Mouse (Mus musculus) E14TG2a.4 (cell line): ENCODE data around the gene Sdhaf1.

ENCODE experiments used
- H3K27me3 ChIP-seq: 2 replicates; pipeline ENCODE4 v1.6.1; 2014; ENCODE audit warnings: low read length, control low read depth; ENCODE audit not compliant: insufficient read depth
- H3K36me3 ChIP-seq: 2 replicates; pipeline ENCODE4 v1.6.1; 2014; ENCODE audit warnings: low read length, control low read depth; ENCODE audit not compliant: insufficient read depth
- H3K4me1 ChIP-seq: replicated peaks from 2 replicates; pipeline ENCODE4 v1.6.1; 2014; ENCODE audit warnings: low read depth, low read length, control low read depth
- H3K4me3 ChIP-seq: replicated peaks from 2 replicates; pipeline ENCODE4 v1.5.1; 2014; ENCODE audit warnings: mild to moderate bottlenecking, low read length
- H3K9me3 ChIP-seq: 2 replicates; pipeline ENCODE4 v1.6.1; 2014; ENCODE audit warnings: low read length, control low read depth
- CTCF ChIP-seq: conservative IDR thresholded peaks from 2 replicates; pipeline ENCODE4 v1.5.1; 2014; ENCODE audit warnings: low read length
- NANOG ChIP-seq: IDR thresholded peaks from 2 replicates; pipeline ENCODE4 v1.6.1; 2014; ENCODE audit warnings: borderline replicate concordance, low read length, mixed read lengths
- POU5F1 ChIP-seq: IDR thresholded peaks from 2 replicates; pipeline ENCODE4 v1.6.1; 2014; ENCODE audit warnings: low read length, borderline replicate concordance

Gene Sdhaf1

GRCm38 (mm10) chr7:30323795-30324194 lies at the start of gene Sdhaf1:
Gene Sdhaf1, minus strand, starts transcription at chr7:30323895.
- Histone ChIP-seq H3K4me3 (peak within 1 kb of the TSS; percentile 94), H3K27me3 (peaks cover 4% of the 10 kb centered on the region; the same call in 1 of the 2 replicates), H3K36me3 (peaks cover 26% of the 10 kb centered on the region), H3K4me1 (peaks cover 39% of the 10 kb centered on the region), H3K9me3 (no peaks in the 10 kb centered on the region)
- TF ChIP-seq POU5F1 = no peak
- no peak for TF ChIP-seq NANOG
- TF ChIP-seq CTCF = no peak

- no peak for TF ChIP-seq CTCF
- no peak for TF ChIP-seq NANOG
- no peak for TF ChIP-seq POU5F1
- H3K36me3 ChIP-seq = no peaks in the 10 kb centered on the region
- no peaks in the 10 kb centered on the region for H3K9me3 ChIP-seq
- no peak overlapping the region for H3K4me3 ChIP-seq
- peaks cover 30% of the 10 kb centered on the region for H3K27me3 ChIP-seq
- peaks cover 55% of the 10 kb centered on the region for H3K4me1 ChIP-seq
Measured at GRCm38 (mm10) chr7:30367466-30367865, 43.8 kb upstream of the Sdhaf1 start.

- H3K4me3 ChIP-seq = peak overlapping the region; percentile 48
- no peaks in the 10 kb centered on the region for H3K9me3 ChIP-seq
- TF ChIP-seq NANOG = no peak
- no peak for TF ChIP-seq CTCF
- TF ChIP-seq POU5F1 = no peak
- peaks cover 61% of the 10 kb centered on the region for H3K4me1 ChIP-seq
- peaks cover 70% of the 10 kb centered on the region for H3K27me3 ChIP-seq
- H3K36me3 ChIP-seq = no peaks in the 10 kb centered on the region
Measured at GRCm38 (mm10) chr7:30363344-30363738, 39.6 kb upstream of the Sdhaf1 start.

- Histone ChIP-seq H3K4me3 (peak within 1 kb of the TSS; percentile 80), H3K27me3 (peaks cover 76% of the 10 kb centered on the region), H3K36me3 (no peaks in the 10 kb centered on the region), H3K9me3 (no peaks in the 10 kb centered on the region), H3K4me1 (peaks cover 56% of the 10 kb centered on the region)
- TF ChIP-seq NANOG = no peak
- TF ChIP-seq CTCF = no peak
- TF ChIP-seq POU5F1 = no peak
Measured at GRCm38 (mm10) chr7:30362652-30363343, 39.1 kb upstream of the Sdhaf1 start, which contains the start of gene Lrfn3. Gene Lrfn3, minus strand, starts transcription at chr7:30362772.

- peaks cover 58% of the 10 kb centered on the region for H3K4me1 ChIP-seq
- peaks cover 91% of the 10 kb centered on the region for H3K27me3 ChIP-seq
- no peaks in the 10 kb centered on the region for H3K9me3 ChIP-seq
- H3K4me3 ChIP-seq = peak overlapping the region; percentile 69
- TF ChIP-seq CTCF = no peak
- no peak for TF ChIP-seq POU5F1
- no peak for TF ChIP-seq NANOG
- no peaks in the 10 kb centered on the region for H3K36me3 ChIP-seq
Measured at GRCm38 (mm10) chr7:30360028-30360427, 36.3 kb upstream of the Sdhaf1 start.

- H3K27me3 ChIP-seq = peaks cover 91% of the 10 kb centered on the region
- TF ChIP-seq NANOG (no peak), POU5F1 (no peak), CTCF (no peak)
- no peaks in the 10 kb centered on the region for H3K9me3 ChIP-seq
Measured at GRCm38 (mm10) chr7:30359276-30359865, 35.7 kb upstream of the Sdhaf1 start.

GRCm38 (mm10) chr7:30358378-30359186 lies 34.9 kb upstream of the Sdhaf1 start:
- peaks cover 83% of the 10 kb centered on the region for H3K27me3 ChIP-seq
- H3K36me3 ChIP-seq = no peaks in the 10 kb centered on the region
- TF ChIP-seq CTCF (no peak), POU5F1 (no peak), NANOG (no peak)
- H3K9me3 ChIP-seq = no peaks in the 10 kb centered on the region
- H3K4me3 ChIP-seq = no peak overlapping the region
- peaks cover 52% of the 10 kb centered on the region for H3K4me1 ChIP-seq

More at GRCm38 (mm10) chr7:30359276-30359865, 35.7 kb upstream of the Sdhaf1 start:
- peaks cover 59% of the 10 kb centered on the region for H3K4me1 ChIP-seq
- peak overlapping the region; percentile 69 for H3K4me3 ChIP-seq
- no peaks in the 10 kb centered on the region for H3K36me3 ChIP-seq

GRCm38 (mm10) chr7:30354059-30354458 lies 30.4 kb upstream of the Sdhaf1 start:
- Histone ChIP-seq H3K4me3 (no peak overlapping the region), H3K4me1 (peaks cover 62% of the 10 kb centered on the region), H3K9me3 (no peaks in the 10 kb centered on the region), H3K36me3 (no peaks in the 10 kb centered on the region), H3K27me3 (peaks cover 71% of the 10 kb centered on the region)
- TF ChIP-seq NANOG (no peak), CTCF (no peak), POU5F1 (no peak)
